Mouse (Mus musculus): Measurements from ENCODE around the gene Gm6356. TPM values are rescaled to one million over a fixed set of nuclear protein-coding genes. Genes with fewer than 3 reads are reported as not detected.
"Not testable (repeated sequence)": the region's sequence is repeated elsewhere in the genome, so short reads cannot be mapped to it uniquely, and the experiment has no call there.

Gm6356 gene
- not detected for polyA plus RNA-seq (2017; shearing (Covaris generic))

DNA sequence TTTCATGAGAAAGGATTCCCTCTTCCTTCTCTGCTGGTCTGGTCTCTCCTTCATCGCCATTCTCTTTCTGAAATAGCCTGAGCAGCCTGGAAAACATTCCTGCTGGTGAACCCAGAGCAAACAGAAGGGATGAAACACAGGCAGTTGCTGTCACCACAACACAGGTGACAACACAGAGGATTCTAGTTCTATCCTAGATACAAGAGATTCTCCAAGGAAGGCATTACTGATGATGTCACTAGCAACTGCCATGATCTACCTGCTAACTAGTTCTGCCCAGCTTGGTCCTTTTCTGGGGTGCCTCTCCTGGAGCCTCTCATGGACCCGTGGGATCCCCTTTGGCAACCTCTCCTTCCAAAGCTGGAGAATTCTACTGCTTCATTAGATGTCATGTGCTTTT, at the start of gene Gm6356:
Gm6356 (minus strand) TSS at position 101 of the 400 bp plus-strand sequence.
- ATAC-seq = not testable (repeated sequence)

Other genes with a start within 250 kb of the Gm6356 start
- gene Gm3636, start 231.5 kb downstream of the Gm6356 start, polyA plus RNA-seq (2017; shearing (Covaris generic)) = 10 to 100 TPM in 2 of 3 experiments, 1 to 10 TPM in 1; 7.7 to 31.5 (median 18.7) TPM
- gene Gm8362, start 199.4 kb downstream of the Gm6356 start, polyA plus RNA-seq (2017; shearing (Covaris generic)) = under 1 TPM in 2 of 3 experiments, not detected in 1; 0.36 to 0.55 TPM
- gene Gm3642, start 133.5 kb downstream of the Gm6356 start, polyA plus RNA-seq (2017; shearing (Covaris generic)) = not detected
- 10 to 100 TPM in 2 of 3 experiments, 1 to 10 TPM in 1; 2.6 to 24.3 (median 12.6) TPM for gene Gm3667, start 83.9 kb downstream of the Gm6356 start, polyA plus RNA-seq (2017; shearing (Covaris generic))
- 1 to 10 TPM in 2 of 3 experiments, under 1 TPM in 1; 0.55 to 5.6 (median 1.4) TPM for gene Gm10406, start 53.6 kb upstream of the Gm6356 start, polyA plus RNA-seq (2017; shearing (Covaris generic))
- not detected for gene Gm3685, start 71.2 kb upstream of the Gm6356 start, polyA plus RNA-seq (2017; shearing (Covaris generic))
- gene Gm3696, start 126.8 kb upstream of the Gm6356 start, polyA plus RNA-seq (2017; shearing (Covaris generic)) = 1 to 10 TPM; 1.2 to 9.6 (median 4.9) TPM
- not detected for gene Gm6676, start 151.6 kb upstream of the Gm6356 start, polyA plus RNA-seq (2017; shearing (Covaris generic))
- 10 to 100 TPM in 2 of 3 experiments, 1 to 10 TPM in 1; 2.8 to 14.6 (median 11.4) TPM for gene Gm3512, start 200.7 kb upstream of the Gm6356 start, polyA plus RNA-seq (2017; shearing (Covaris generic))
- gene Gm16434, start 220.7 kb upstream of the Gm6356 start, polyA plus RNA-seq (2017; shearing (Covaris generic)) = not detected

Measured in inflammation-experienced regulatory T-cells, adult 6 months (primary cell).